Mouse (Mus musculus) lung, postnatal 10 days (tissue): Measurements from ENCODE around the gene Bud23.

ENCODE experiments used
- DNase-seq: peaks from one replicate; pipeline ENCODE4 v3.0.0; 2021

Gene Bud23

GRCm38 (mm10) chr5:135016224-135016759, 48.5 kb downstream of the Bud23 start:
- DNase-seq = no peak

- DNase-seq = peak; percentile 90
Observed at GRCm38 (mm10) chr5:135015497-135015896, 49.3 kb downstream of the Bud23 start.

- DNase-seq = peak; percentile 89
Observed at GRCm38 (mm10) chr5:135012671-135013441, 51.9 kb downstream of the Bud23 start.

GRCm38 (mm10) chr5:135011809-135012613, 52.7 kb downstream of the Bud23 start:
- DNase-seq = peak; percentile 41

- DNase-seq = no peak
Observed at GRCm38 (mm10) chr5:135010841-135011743, 53.7 kb downstream of the Bud23 start.

GRCm38 (mm10) chr5:135010320-135010709, 54.4 kb downstream of the Bud23 start:
- no peak for DNase-seq

GRCm38 (mm10) chr5:135009590-135010319, 55.0 kb downstream of the Bud23 start:
- peak; percentile 95 for DNase-seq

GRCm38 (mm10) chr5:135008671-135009589, 55.8 kb downstream of the Bud23 start, which contains the start of gene Abhd11:
Abhd11 (plus strand) TSS chr5:135009152.
- DNase-seq = peak; percentile 100

GRCm38 (mm10) chr5:135007802-135008571, 56.8 kb downstream of the Bud23 start:
- DNase-seq = peak; percentile 74
